Mouse (Mus musculus) limb, embryonic 14.5 days (tissue): ENCODE measurements at regions not wholly inside any gene's neighbourhood (a gene's known extent, or its start where the extent isn't known, plus 50 kb on each side); places are given as distances from the start of the nearest gene placed in this dataset.

Source experiments
- ATAC-seq: fragments of 200-750 bp; cut with Nextera tagmentation; 2 replicates; pipeline ENCODE4 v1.8.0; 2017; ENCODE audit warnings: low read depth, moderate number of reproducible peaks, moderate TSS enrichment; ENCODE audit not compliant: low FRiP score
- DNase-seq: peaks from one replicate; pipeline ENCODE4 v3.0.0-alpha.2; 2015; ENCODE audit warnings: low spot score
- H3K27ac ChIP-seq: fragments of 300-500 bp; sonication (generic); replicated peaks from 2 replicates; pipeline ENCODE4 v1.5.1; 2014; ENCODE audit warnings: low read depth, mild to moderate bottlenecking, low read length, moderate library complexity, mixed read lengths
- H3K27me3 ChIP-seq: fragments of 300-500 bp; sonication (generic); 2 replicates; pipeline ENCODE4 v1.6.1; 2014; ENCODE audit warnings: low read length, mixed read lengths; ENCODE audit not compliant: control insufficient read depth, insufficient read depth
- H3K36me3 ChIP-seq: fragments of 300-500 bp; sonication (generic); 2 replicates; pipeline ENCODE4 v1.6.1; 2014; ENCODE audit warnings: mild to moderate bottlenecking, low read length, moderate library complexity, mixed read lengths; ENCODE audit not compliant: control insufficient read depth, insufficient read depth
- H3K4me1 ChIP-seq: fragments of 300-500 bp; sonication (generic); 2 replicates; pipeline ENCODE4 v1.6.1; 2014; ENCODE audit warnings: antibody characterized with exemption, low read length, mixed read lengths; ENCODE audit not compliant: control insufficient read depth, insufficient read depth
- H3K4me2 ChIP-seq: fragments of 300-500 bp; sonication (generic); replicated peaks from 2 replicates; pipeline ENCODE4 v1.6.1; 2014; ENCODE audit warnings: low read depth, mild to moderate bottlenecking, low read length, moderate library complexity; ENCODE audit not compliant: severe bottlenecking
- H3K4me3 ChIP-seq: fragments of 300-500 bp; sonication (generic); replicated peaks from 2 replicates; pipeline ENCODE4 v1.5.1; 2014; ENCODE audit warnings: low read length
- H3K9ac ChIP-seq: fragments of 300-500 bp; sonication (generic); 2 replicates; pipeline ENCODE4 v1.6.1; 2014; ENCODE audit warnings: mild to moderate bottlenecking, low read depth, low read length, moderate library complexity; ENCODE audit not compliant: severe bottlenecking
- H3K9me3 ChIP-seq: fragments of 300-500 bp; sonication (generic); 2 replicates; pipeline ENCODE4 v1.6.1; 2016; ENCODE audit warnings: low read length; ENCODE audit not compliant: control insufficient read depth
- POLR2A ChIP-seq: fragments of 200-500 bp; IDR thresholded peaks from 2 replicates; pipeline ENCODE4 v1.8.0; 2012; ENCODE audit warnings: inconsistent platforms, mild to moderate bottlenecking, moderate library complexity, borderline replicate concordance; ENCODE audit not compliant: insufficient read depth, insufficient read length; ENCODE audit errors: extremely low read depth
- WGBS: fragments of 180-500 bp; shearing (Covaris S2); extraction: QIAGEN DNeasy Blood & Tissue Kit; methylation state at CpG from one replicate; pipeline ENCODE4 v1.1.7; 2014; 5-methylcytosine and 5-hydroxymethylcytosine counted together

DNA sequence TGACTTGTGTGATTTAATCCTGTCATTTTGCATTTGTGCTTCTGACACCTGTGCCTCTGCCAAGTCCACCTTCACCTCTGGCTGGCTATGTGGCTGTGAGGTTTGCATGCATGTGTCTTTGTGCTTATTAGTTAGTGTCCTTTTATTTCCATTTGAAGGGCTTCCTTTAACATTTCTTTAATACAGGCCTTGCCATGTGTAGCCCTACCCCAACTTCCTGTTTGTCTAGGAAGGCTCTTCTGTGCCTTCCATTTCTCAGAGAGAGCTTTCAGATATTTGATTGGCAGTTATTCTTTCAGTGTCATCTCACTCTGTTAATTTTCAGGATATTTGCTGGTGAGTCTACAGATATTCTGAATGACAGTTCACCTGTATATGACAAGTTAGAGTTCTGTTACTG, 1302.0 kb upstream of the A1bg start:
- no peaks in the 10 kb centered on the region for H3K36me3 ChIP-seq
- H3K27ac ChIP-seq, result no peak overlapping the region
- no peaks in the 10 kb centered on the region for H3K4me1 ChIP-seq
- H3K9me3 ChIP-seq, result no peaks in the 10 kb centered on the region
- ATAC-seq (no peak), DNase-seq (no peak)
- no peak overlapping the region for H3K9ac ChIP-seq
- no peak for TF ChIP-seq POLR2A
- H3K4me3 ChIP-seq, result no peak overlapping the region
- no peaks in the 10 kb centered on the region for H3K27me3 ChIP-seq
- H3K4me2 ChIP-seq, result no peak overlapping the region

DNA sequence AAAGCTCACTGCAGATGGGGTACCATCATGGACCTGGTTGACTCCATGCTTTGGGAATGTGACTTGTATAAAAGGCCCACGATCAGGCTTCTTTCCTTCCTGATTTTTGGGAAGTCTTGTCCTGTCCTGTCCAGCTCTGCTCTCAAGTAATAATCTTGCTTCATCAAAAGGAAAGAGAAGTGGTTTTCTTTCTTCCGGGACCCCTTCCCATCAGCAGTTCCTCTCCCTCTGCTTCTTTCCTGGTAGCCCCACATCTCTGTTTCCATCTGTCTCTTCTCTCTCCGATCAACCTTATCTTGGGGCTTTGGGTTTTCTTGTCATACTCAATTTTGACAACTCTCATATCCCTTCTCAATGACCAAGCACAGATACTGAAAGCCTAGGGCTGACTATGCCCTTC, 1301.4 kb upstream of the A1bg start:
- H3K27me3 ChIP-seq, result no peaks in the 10 kb centered on the region
- H3K4me1 ChIP-seq, result no peaks in the 10 kb centered on the region
- no peak overlapping the region for H3K4me3 ChIP-seq
- TF ChIP-seq POLR2A, result no peak
- no peak overlapping the region for H3K4me2 ChIP-seq
- DNase-seq, result no peak
- 86% methylated on average over 3 of the region's 3 CpGs for WGBS
- ATAC-seq, result no peak
- H3K9ac ChIP-seq, result no peak overlapping the region
- H3K36me3 ChIP-seq, result no peaks in the 10 kb centered on the region
- H3K9me3 ChIP-seq, result no peaks in the 10 kb centered on the region
- no peak overlapping the region for H3K27ac ChIP-seq

DNA sequence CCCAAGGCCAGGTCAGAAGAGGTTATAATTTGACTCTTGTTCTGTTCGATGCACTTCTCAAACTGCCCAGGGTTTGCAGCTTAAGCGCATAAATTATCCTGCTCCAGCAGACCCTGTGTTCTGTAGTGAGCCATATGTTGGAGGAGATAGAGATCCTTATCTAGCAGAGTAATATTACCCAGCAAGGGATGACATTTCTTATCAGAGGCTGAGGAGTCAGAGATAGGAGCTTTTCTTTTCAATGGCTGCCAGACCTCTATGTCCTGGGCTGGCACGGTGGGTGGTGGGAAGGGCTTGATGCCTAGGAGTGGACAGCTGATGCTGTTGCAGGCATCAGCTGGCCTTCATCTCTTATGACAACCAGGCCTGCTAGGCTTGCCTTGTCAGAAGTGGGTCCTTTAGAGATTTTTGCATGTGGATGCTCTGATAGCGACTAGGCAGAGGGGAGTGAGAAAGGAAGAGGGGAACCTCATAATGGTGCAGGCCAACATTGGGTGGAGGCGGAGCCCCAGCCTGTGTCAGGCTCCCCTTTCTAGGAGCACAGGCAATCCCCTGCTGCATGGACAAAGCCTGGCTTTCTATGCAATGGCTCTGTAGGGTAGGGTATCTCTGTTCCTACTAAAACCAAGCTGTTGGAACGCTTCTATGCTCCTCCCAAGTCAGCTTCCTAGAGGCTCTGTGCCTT, 1300.5 kb upstream of the A1bg start:
- 84% methylated on average over 6 of the region's 6 CpGs for WGBS

DNA sequence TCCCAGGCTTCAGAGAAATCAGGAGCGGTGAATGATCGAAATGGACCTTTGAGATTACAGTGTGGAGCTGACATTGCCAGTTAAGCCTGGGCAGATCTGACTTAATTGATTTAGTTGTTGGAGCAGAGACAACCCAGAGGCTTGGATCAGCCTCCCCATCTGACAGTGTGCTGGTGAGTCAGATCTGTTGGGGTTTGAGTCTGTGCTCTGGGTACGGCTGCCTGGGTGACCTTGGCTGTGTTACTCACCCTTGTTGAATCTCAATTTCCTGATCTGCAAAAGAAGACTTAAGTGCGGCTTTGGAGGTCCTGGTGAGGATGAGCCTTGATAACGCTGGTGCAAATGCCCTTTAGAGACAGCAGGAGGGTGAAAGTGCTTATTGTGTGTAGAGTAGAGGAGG, 1299.9 kb upstream of the A1bg start:
- Histone ChIP-seq H3K4me2 (no peak overlapping the region), H3K4me1 (no peaks in the 10 kb centered on the region), H3K36me3 (no peaks in the 10 kb centered on the region), H3K27ac (no peak overlapping the region), H3K27me3 (no peaks in the 10 kb centered on the region), H3K4me3 (no peak overlapping the region), H3K9me3 (no peaks in the 10 kb centered on the region), H3K9ac (no peak overlapping the region)
- DNase-seq (no peak), ATAC-seq (no peak)
- TF ChIP-seq POLR2A, result no peak
- 90% methylated on average over 5 of the region's 5 CpGs for WGBS

More for the DNA sequence above, 1300.5 kb upstream of the A1bg start:
- Histone ChIP-seq H3K36me3 (no peaks in the 10 kb centered on the region), H3K27me3 (no peaks in the 10 kb centered on the region), H3K4me1 (no peaks in the 10 kb centered on the region), H3K27ac (no peak overlapping the region), H3K4me3 (no peak overlapping the region), H3K9ac (no peak overlapping the region), H3K9me3 (no peaks in the 10 kb centered on the region), H3K4me2 (no peak overlapping the region)
- DNase-seq, result no peak
- ATAC-seq, result no peak
- no peak for TF ChIP-seq POLR2A

DNA sequence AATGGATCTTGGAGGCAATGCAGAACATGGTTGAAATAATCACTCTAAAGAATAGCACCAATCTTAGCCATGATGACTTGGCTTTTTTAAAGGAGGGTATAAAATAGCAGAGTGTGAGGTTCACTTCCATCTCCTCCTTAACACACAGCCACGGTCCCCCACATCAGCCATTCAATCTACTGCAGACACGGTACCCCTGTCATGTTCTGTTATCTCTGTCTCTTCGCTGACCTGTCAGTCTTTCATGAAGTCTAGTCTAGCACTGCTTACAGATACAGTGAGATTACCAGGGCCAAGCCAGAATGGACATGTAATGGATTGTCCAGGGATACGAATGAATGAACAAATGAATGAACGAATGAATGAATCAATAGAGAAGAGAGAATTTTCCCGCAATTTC, 1299.4 kb upstream of the A1bg start:
- no peaks in the 10 kb centered on the region for H3K9me3 ChIP-seq
- H3K4me1 ChIP-seq, result no peaks in the 10 kb centered on the region
- no peak overlapping the region for H3K4me2 ChIP-seq
- H3K9ac ChIP-seq, result no peak overlapping the region
- no peak overlapping the region for H3K4me3 ChIP-seq
- H3K27ac ChIP-seq, result no peak overlapping the region
- H3K36me3 ChIP-seq, result no peaks in the 10 kb centered on the region
- no peaks in the 10 kb centered on the region for H3K27me3 ChIP-seq
- no peak for TF ChIP-seq POLR2A
- DNase-seq, result no peak
- no peak for ATAC-seq
- WGBS, result 95% methylated on average over 6 of the region's 6 CpGs
